Mouse (Mus musculus) cerebellum, adult 11 months (tissue): ENCODE data around the gene Prkab1.
A peak's percentile ranks its signal among the peaks of the same experiment; 100 is the strongest.

Experiments used
- DNase-seq: peaks from one replicate; pipeline ENCODE4 v3.0.0; 2022

Prkab1 gene

GRCm38 (mm10) chr5:116016542-116016941 lies 7.8 kb downstream of the Prkab1 start:
- DNase-seq, result no peak

- DNase-seq, result no peak
Observed at GRCm38 (mm10) chr5:116014237-116014636, 10.1 kb downstream of the Prkab1 start.

- no peak for DNase-seq
Observed at GRCm38 (mm10) chr5:116013821-116014220, 10.5 kb downstream of the Prkab1 start.

GRCm38 (mm10) chr5:116012503-116012902 lies 11.8 kb downstream of the Prkab1 start:
- DNase-seq, result no peak

- no peak for DNase-seq
Observed at GRCm38 (mm10) chr5:116011700-116012099, 12.6 kb downstream of the Prkab1 start.

GRCm38 (mm10) chr5:116009884-116010627 lies 14.3 kb downstream of the Prkab1 start:
- DNase-seq, result no peak

GRCm38 (mm10) chr5:116009091-116009851 lies 15.0 kb downstream of the Prkab1 start:
- DNase-seq, result no peak

- DNase-seq, result no peak
Observed at GRCm38 (mm10) chr5:116007723-116008122, 16.6 kb downstream of the Prkab1 start.

GRCm38 (mm10) chr5:116006324-116007099 lies 17.8 kb downstream of the Prkab1 start:
- no peak for DNase-seq

- no peak for DNase-seq
Observed at GRCm38 (mm10) chr5:116004271-116004670, 20.0 kb downstream of the Prkab1 start.

GRCm38 (mm10) chr5:116003825-116004224 lies 20.5 kb downstream of the Prkab1 start:
- DNase-seq, result no peak

- no peak for DNase-seq
Observed at GRCm38 (mm10) chr5:116003154-116003553, 21.2 kb downstream of the Prkab1 start.

GRCm38 (mm10) chr5:115997376-115997775 lies 26.9 kb downstream of the Prkab1 start:
- DNase-seq, result no peak

- peak; percentile 20 for DNase-seq
Observed at GRCm38 (mm10) chr5:115994101-115994500, 30.2 kb downstream of the Prkab1 start.

- DNase-seq, result no peak
Observed at GRCm38 (mm10) chr5:115991717-115992116, 32.6 kb downstream of the Prkab1 start.

GRCm38 (mm10) chr5:115987284-115987683 lies 37.0 kb downstream of the Prkab1 start:
- no peak for DNase-seq

- peak; percentile 20 for DNase-seq
Observed at GRCm38 (mm10) chr5:115985101-115985500, 39.2 kb downstream of the Prkab1 start.

GRCm38 (mm10) chr5:115984392-115984791 lies 39.9 kb downstream of the Prkab1 start:
- DNase-seq, result no peak

GRCm38 (mm10) chr5:115982671-115983373 lies 41.5 kb downstream of the Prkab1 start:
- no peak for DNase-seq

- DNase-seq, result no peak
Observed at GRCm38 (mm10) chr5:115980537-115980936, 43.8 kb downstream of the Prkab1 start.

- peak; percentile 28 for DNase-seq
Observed at GRCm38 (mm10) chr5:115979134-115979696, 45.1 kb downstream of the Prkab1 start.

- DNase-seq, result no peak
Observed at GRCm38 (mm10) chr5:115978255-115978654, 46.1 kb downstream of the Prkab1 start.
